Mouse (Mus musculus) left cerebral cortex, adult 9 months (tissue): ENCODE data around the gene Ager.

Experiments used
- DNase-seq, 2 experiments: peaks; one replicate each; pipeline ENCODE4 v3.0.0; 2022; ENCODE audit warnings: low spot score in 2 of 2

Ager gene

GRCm38 (mm10) chr17:34585121-34585520 lies 12.5 kb upstream of the Ager start:
- DNase-seq: no peak

GRCm38 (mm10) chr17:34585877-34586771 lies 11.5 kb upstream of the Ager start:
- DNase-seq: no peak

GRCm38 (mm10) chr17:34586796-34587422 lies 10.8 kb upstream of the Ager start:
- DNase-seq: peak; percentile 84 to 90

GRCm38 (mm10) chr17:34587423-34587811 lies 10.2 kb upstream of the Ager start:
- peak; percentile 95 to 97 for DNase-seq

- no peak for DNase-seq
Observed at GRCm38 (mm10) chr17:34587814-34588213, 9.8 kb upstream of the Ager start.

GRCm38 (mm10) chr17:34588767-34589166 lies 8.9 kb upstream of the Ager start:
- DNase-seq: no peak

- DNase-seq: no peak
Observed at GRCm38 (mm10) chr17:34589206-34589605, 8.5 kb upstream of the Ager start.

- no peak for DNase-seq
Observed at GRCm38 (mm10) chr17:34589681-34590101, 8.0 kb upstream of the Ager start, which contains the start of gene Gpsm3. Gene Gpsm3 (plus strand): TSS chr17:34589806.

- no peak for DNase-seq
Observed at GRCm38 (mm10) chr17:34590154-34590987, 7.3 kb upstream of the Ager start.

GRCm38 (mm10) chr17:34591029-34591993 lies 6.4 kb upstream of the Ager start, which contains the start of gene Pbx2:
Gene Pbx2 (plus strand): TSS chr17:34591266.
- no peak for DNase-seq

- peak in 1 of 2 experiments; percentile 69 for DNase-seq
Observed at GRCm38 (mm10) chr17:34591994-34592375, 5.7 kb upstream of the Ager start.

GRCm38 (mm10) chr17:34592581-34593549 lies 4.8 kb upstream of the Ager start:
- no peak for DNase-seq

GRCm38 (mm10) chr17:34593752-34594525 lies 3.7 kb upstream of the Ager start:
- DNase-seq: no peak

GRCm38 (mm10) chr17:34596098-34596497 lies 1.6 kb upstream of the Ager start:
- DNase-seq: no peak

- DNase-seq: no peak
Observed at GRCm38 (mm10) chr17:34599891-34600290, 2.2 kb downstream of the Ager start.

GRCm38 (mm10) chr17:34601796-34602195 lies 4.1 kb downstream of the Ager start:
- no peak for DNase-seq

GRCm38 (mm10) chr17:34603375-34604060 lies 5.9 kb downstream of the Ager start, which contains the start of gene Rnf5:
Gene Rnf5 (minus strand): TSS chr17:34603690.
- peak; percentile 100 for DNase-seq

GRCm38 (mm10) chr17:34604061-34604508 lies 6.4 kb downstream of the Ager start, which contains the start of gene Agpat1:
Gene Agpat1 (plus strand): TSS chr17:34604262.
- peak; percentile 98 for DNase-seq
